Mouse (Mus musculus): ENCODE results near the gene Mfsd4b1. TPM values are rescaled to one million over a fixed set of nuclear protein-coding genes. Genes with fewer than 3 reads are reported as not detected.

Gene Mfsd4b1
- polyA plus RNA-seq, 1 experiment from 2014 or later = 0.24 TPM

GRCm38 (mm10) chr10:40058786-40059120 lies 33.7 kb upstream of the Mfsd4b1 start:
- 75% methylated on average over 3 of the region's 3 CpGs for WGBS
- ATAC-seq (ENCODE audit: insufficient number of reproducible peaks, low FRiP score) = no peak

DNA sequence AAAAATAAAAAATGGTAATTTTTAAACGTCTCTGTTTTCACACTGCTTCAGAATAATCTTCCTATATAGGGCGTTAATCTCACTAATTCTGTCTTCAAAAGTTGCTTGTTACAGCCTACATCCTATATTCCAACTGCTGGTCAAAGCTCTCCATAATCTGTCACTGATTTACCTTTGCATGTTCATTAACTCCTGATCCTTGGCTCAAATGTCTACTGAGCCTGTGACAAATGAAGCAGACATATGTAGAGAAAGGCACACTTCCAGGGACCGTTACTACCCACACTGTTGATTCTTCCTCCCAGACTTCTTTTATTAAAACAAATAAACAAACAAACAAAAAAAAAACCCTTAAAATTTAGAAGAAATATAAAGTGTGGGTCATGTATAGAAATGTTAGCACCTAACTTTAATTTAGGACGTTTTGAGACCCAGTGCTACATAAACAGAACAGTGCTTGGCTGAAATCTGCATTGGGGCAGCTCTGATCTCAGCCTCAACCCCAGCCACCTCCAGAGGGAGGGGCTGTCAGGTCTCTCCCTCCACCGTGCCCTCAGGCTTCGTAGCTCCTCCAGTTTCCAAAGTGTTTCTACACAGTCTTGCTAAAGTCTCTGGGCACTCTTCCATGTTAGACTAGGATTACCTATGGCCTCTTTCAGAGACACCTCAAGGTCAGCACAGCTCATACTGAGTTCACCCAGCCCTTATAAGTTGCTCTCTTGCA lies 33.2 kb upstream of the Mfsd4b1 start:
- no peak overlapping the region for H3K4me2 ChIP-seq
- no peak overlapping the region for H3K4me3 ChIP-seq
- H3K27ac ChIP-seq (ENCODE audit: poor library complexity, severe bottlenecking) = no peak overlapping the region
- H3K9me3 ChIP-seq (replicated peaks) = no peaks in the 10 kb centered on the region
- H3K27me3 ChIP-seq (replicated peaks) = no peaks in the 10 kb centered on the region
- H3K36me3 ChIP-seq = peaks cover 4% of the 10 kb centered on the region; the same call in 1 of the 2 replicates
- no peak overlapping the region for H3K9ac ChIP-seq
- ATAC-seq (ENCODE audit: insufficient number of reproducible peaks, low FRiP score) = no peak
- WGBS = 56% methylated on average over 6 of the region's 6 CpGs
- H3K4me1 ChIP-seq (replicated peaks) = no peaks in the 10 kb centered on the region

More at GRCm38 (mm10) chr10:40058786-40059120, 33.7 kb upstream of the Mfsd4b1 start:
- Histone ChIP-seq H3K27me3 (replicated peaks) (no peaks in the 10 kb centered on the region), H3K4me2 (no peak overlapping the region), H3K27ac (ENCODE audit: poor library complexity, severe bottlenecking) (no peak overlapping the region), H3K36me3 (peaks cover 4% of the 10 kb centered on the region; the same call in 1 of the 2 replicates), H3K9ac (no peak overlapping the region), H3K4me1 (replicated peaks) (no peaks in the 10 kb centered on the region), H3K9me3 (replicated peaks) (no peaks in the 10 kb centered on the region), H3K4me3 (no peak overlapping the region)

GRCm38 (mm10) chr10:40057615-40058014 lies 32.5 kb upstream of the Mfsd4b1 start:
- H3K36me3 ChIP-seq = peaks cover 4% of the 10 kb centered on the region; the same call in 1 of the 2 replicates
- no peaks in the 10 kb centered on the region for H3K27me3 ChIP-seq (replicated peaks)
- H3K27ac ChIP-seq (ENCODE audit: poor library complexity, severe bottlenecking) = no peak overlapping the region
- no peaks in the 10 kb centered on the region for H3K9me3 ChIP-seq (replicated peaks)
- ATAC-seq (ENCODE audit: insufficient number of reproducible peaks, low FRiP score) = no peak
- no peaks in the 10 kb centered on the region for H3K4me1 ChIP-seq (replicated peaks)
- H3K9ac ChIP-seq = no peak overlapping the region
- H3K4me2 ChIP-seq = no peak overlapping the region
- WGBS = 68% methylated on average over 2 of the region's 2 CpGs
- no peak overlapping the region for H3K4me3 ChIP-seq

DNA sequence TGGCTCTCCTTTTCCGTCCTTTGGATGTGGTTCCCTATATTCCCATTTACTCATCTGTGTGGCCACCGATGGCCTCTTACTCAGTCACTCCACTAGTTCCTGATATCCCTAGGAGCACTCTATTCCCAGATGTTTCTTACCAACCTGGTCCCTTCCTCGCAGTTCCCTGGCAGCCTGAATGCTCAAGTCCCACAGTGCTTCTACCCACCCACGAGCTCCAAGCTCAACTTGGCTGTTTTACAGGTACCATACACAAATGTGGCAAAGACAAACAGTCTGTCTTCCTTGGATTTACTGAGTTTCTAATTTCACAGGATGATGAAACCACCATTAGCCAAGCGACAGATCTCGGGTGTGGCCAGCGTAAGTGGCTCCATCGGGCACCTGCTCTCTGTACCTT lies 29.4 kb upstream of the Mfsd4b1 start:
- Histone ChIP-seq H3K27me3 (replicated peaks) (no peaks in the 10 kb centered on the region), H3K4me2 (no peak overlapping the region), H3K36me3 (peaks cover 10% of the 10 kb centered on the region; the same call in 1 of the 2 replicates), H3K9ac (no peak overlapping the region), H3K27ac (ENCODE audit: poor library complexity, severe bottlenecking) (no peak overlapping the region), H3K4me1 (replicated peaks) (no peaks in the 10 kb centered on the region), H3K9me3 (replicated peaks) (no peaks in the 10 kb centered on the region), H3K4me3 (no peak overlapping the region)
- no peak for ATAC-seq (ENCODE audit: insufficient number of reproducible peaks, low FRiP score)
- WGBS = 92% methylated on average over 8 of the region's 8 CpGs

DNA sequence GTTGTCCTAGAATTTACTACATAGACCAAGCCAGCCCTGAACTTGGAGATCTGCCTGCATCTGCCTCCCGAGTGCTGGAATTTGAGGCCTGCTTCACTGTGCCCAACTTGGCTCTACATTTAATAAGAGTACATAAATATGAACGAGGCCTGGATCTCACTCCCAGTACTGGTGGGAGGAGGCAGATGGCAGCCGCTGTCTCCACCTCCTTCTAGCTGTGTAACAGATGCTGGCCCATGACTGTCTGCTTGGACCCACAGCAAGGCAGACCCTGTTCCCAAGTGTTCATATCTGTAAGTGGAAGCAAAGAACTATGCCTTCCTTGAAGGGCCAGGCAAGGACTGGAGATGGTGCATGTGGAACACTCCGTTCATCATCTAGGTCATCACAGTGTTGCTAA lies 28.8 kb upstream of the Mfsd4b1 start:
- WGBS = 92% methylated on average over 4 of the region's 4 CpGs
- H3K4me2 ChIP-seq = no peak overlapping the region
- no peaks in the 10 kb centered on the region for H3K4me1 ChIP-seq (replicated peaks)
- H3K27me3 ChIP-seq (replicated peaks) = no peaks in the 10 kb centered on the region
- no peak overlapping the region for H3K27ac ChIP-seq (ENCODE audit: poor library complexity, severe bottlenecking)
- H3K4me3 ChIP-seq = no peak overlapping the region
- ATAC-seq (ENCODE audit: insufficient number of reproducible peaks, low FRiP score) = no peak
- no peak overlapping the region for H3K9ac ChIP-seq
- no peaks in the 10 kb centered on the region for H3K9me3 ChIP-seq (replicated peaks)
- peaks cover 10% of the 10 kb centered on the region; the same call in 1 of the 2 replicates for H3K36me3 ChIP-seq

DNA sequence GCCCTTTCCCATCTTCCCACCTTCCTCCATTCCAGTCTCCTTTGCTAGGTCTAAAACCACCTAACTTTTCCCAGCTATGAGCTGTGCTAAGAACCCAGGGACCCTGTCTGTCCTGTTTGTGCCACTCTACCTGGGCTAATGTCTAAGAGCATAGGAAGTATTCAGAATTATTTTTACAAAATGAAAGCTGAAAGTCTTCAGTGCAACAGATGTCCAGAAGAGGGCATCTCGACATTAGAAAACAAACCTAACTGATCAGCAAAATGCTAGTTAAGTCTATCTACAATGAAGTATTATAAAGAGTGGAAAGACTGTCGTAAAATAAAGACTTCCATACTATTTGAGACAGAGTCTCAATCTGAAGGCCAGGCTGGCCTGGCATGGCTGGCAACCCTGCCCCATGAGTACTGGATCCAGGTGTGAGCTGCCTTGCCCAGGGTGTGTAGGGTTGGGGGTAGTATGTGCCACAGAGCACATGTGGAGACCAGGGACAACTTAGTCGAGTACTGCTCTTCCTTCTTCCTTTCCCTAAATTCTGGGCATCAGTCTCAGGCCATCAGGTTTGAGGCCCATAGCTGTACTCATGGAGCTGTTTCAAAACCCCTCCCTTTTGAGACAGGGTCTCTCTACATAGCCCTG lies 28.3 kb upstream of the Mfsd4b1 start:
- Histone ChIP-seq H3K4me1 (replicated peaks) (no peaks in the 10 kb centered on the region), H3K27ac (ENCODE audit: poor library complexity, severe bottlenecking) (no peak overlapping the region), H3K4me2 (no peak overlapping the region), H3K4me3 (no peak overlapping the region), H3K9ac (no peak overlapping the region), H3K9me3 (replicated peaks) (no peaks in the 10 kb centered on the region), H3K27me3 (replicated peaks) (no peaks in the 10 kb centered on the region), H3K36me3 (peaks cover 10% of the 10 kb centered on the region; the same call in 1 of the 2 replicates)
- whole genome bisulfite sequencing = 69% methylated on average over 3 of the region's 3 CpGs
- ATAC-seq (ENCODE audit: insufficient number of reproducible peaks, low FRiP score) = no peak

- WGBS = 77% methylated on average over 3 of the region's 3 CpGs
- H3K27ac ChIP-seq (ENCODE audit: poor library complexity, severe bottlenecking) = no peak overlapping the region
- no peak overlapping the region for H3K4me3 ChIP-seq
- no peaks in the 10 kb centered on the region for H3K9me3 ChIP-seq (replicated peaks)
- no peak overlapping the region for H3K9ac ChIP-seq
- H3K4me1 ChIP-seq (replicated peaks) = no peaks in the 10 kb centered on the region
- no peak for ATAC-seq (ENCODE audit: insufficient number of reproducible peaks, low FRiP score)
- H3K36me3 ChIP-seq = peaks cover 10% of the 10 kb centered on the region; the same call in 1 of the 2 replicates
- no peak overlapping the region for H3K4me2 ChIP-seq
- H3K27me3 ChIP-seq (replicated peaks) = no peaks in the 10 kb centered on the region
These were observed 26.9 kb upstream of the Mfsd4b1 start for GRCm38 (mm10) chr10:40051997-40052396.

- ATAC-seq (ENCODE audit: insufficient number of reproducible peaks, low FRiP score) = no peak
- Histone ChIP-seq H3K4me1 (replicated peaks) (no peaks in the 10 kb centered on the region), H3K4me2 (no peak overlapping the region), H3K4me3 (no peak overlapping the region), H3K9me3 (replicated peaks) (no peaks in the 10 kb centered on the region), H3K27me3 (replicated peaks) (no peaks in the 10 kb centered on the region), H3K36me3 (peaks cover 10% of the 10 kb centered on the region; the same call in 1 of the 2 replicates), H3K27ac (ENCODE audit: poor library complexity, severe bottlenecking) (no peak overlapping the region), H3K9ac (no peak overlapping the region)
- 95% methylated on average over 2 of the region's 2 CpGs for WGBS
These were observed 25.7 kb upstream of the Mfsd4b1 start for GRCm38 (mm10) chr10:40050763-40051162.

DNA sequence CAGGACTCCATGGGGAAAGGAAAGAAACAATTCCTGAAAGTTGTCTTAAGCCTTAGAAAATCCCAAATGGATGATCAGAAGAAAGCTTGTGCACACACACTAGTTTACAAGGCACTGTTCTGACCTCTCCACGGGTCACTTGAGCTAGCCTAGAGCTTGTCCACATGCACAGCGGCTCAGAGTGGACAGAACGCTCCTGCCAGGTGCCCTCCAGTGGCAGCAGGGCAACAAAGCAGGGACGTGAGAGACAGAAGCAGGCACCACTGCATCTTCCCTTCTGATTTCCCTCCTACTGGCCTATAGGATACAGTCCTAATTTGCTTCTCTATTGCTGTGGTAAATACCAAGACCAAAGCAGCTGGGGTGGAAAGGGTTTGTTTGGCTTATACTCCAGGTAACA lies 16.3 kb upstream of the Mfsd4b1 start:
- Histone ChIP-seq H3K4me3 (no peak overlapping the region), H3K9ac (no peak overlapping the region), H3K4me2 (no peak overlapping the region), H3K4me1 (replicated peaks) (no peaks in the 10 kb centered on the region), H3K27me3 (replicated peaks) (no peaks in the 10 kb centered on the region), H3K9me3 (replicated peaks) (no peaks in the 10 kb centered on the region), H3K27ac (ENCODE audit: poor library complexity, severe bottlenecking) (no peak overlapping the region), H3K36me3 (peaks cover 9% of the 10 kb centered on the region; the same call in 1 of the 2 replicates)
- no peak for ATAC-seq (ENCODE audit: insufficient number of reproducible peaks, low FRiP score)
- WGBS = 20% methylated on average over 4 of the region's 4 CpGs

GRCm38 (mm10) chr10:40036686-40037560 lies 11.9 kb upstream of the Mfsd4b1 start:
- Histone ChIP-seq H3K4me3 (no peak overlapping the region), H3K4me1 (replicated peaks) (no peaks in the 10 kb centered on the region), H3K27ac (ENCODE audit: poor library complexity, severe bottlenecking) (no peak overlapping the region), H3K4me2 (no peak overlapping the region), H3K9ac (no peak overlapping the region), H3K27me3 (replicated peaks) (no peaks in the 10 kb centered on the region), H3K36me3 (peaks cover 9% of the 10 kb centered on the region; the same call in 1 of the 2 replicates), H3K9me3 (replicated peaks) (no peaks in the 10 kb centered on the region)
- ATAC-seq (ENCODE audit: insufficient number of reproducible peaks, low FRiP score) = no peak
- 72% methylated on average over 24 of the region's 24 CpGs for WGBS

- H3K9ac ChIP-seq = no peak overlapping the region
- no peak for ATAC-seq (ENCODE audit: insufficient number of reproducible peaks, low FRiP score)
- H3K36me3 ChIP-seq = peaks cover 9% of the 10 kb centered on the region; the same call in 1 of the 2 replicates
- H3K4me1 ChIP-seq (replicated peaks) = no peaks in the 10 kb centered on the region
- no peak overlapping the region for H3K4me2 ChIP-seq
- H3K27ac ChIP-seq (ENCODE audit: poor library complexity, severe bottlenecking) = no peak overlapping the region
- WGBS = 96% methylated on average over 6 of the region's 6 CpGs
- H3K9me3 ChIP-seq (replicated peaks) = no peaks in the 10 kb centered on the region
- no peak overlapping the region for H3K4me3 ChIP-seq
- H3K27me3 ChIP-seq (replicated peaks) = no peaks in the 10 kb centered on the region
These were observed 9.9 kb upstream of the Mfsd4b1 start for GRCm38 (mm10) chr10:40034956-40035355.
